Comparison of ENCODE assay signal across 1 mouse cellular context in the genomic region with DNA sequence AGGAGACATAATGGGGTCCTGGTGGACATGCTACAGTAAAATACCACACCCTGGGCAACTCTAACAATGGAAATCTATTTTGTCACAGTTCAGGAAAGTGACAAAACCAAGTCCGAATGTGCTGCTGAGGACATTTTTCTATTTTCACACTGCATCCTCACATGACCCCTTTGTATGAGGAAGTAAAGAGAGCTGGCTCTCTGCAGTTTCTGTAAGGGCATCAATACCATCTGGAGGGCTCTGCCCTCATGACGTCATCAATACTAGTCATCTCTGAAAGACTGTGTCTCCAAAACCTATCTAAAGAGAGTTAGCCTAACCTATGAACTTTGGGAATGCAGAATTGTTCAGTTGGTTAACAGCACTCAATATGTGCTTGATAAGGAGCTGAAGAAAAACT.
A peak's percentile ranks its signal among the peaks of the same experiment; 100 is the strongest.
TF ChIP-seq lines count a peak whose summit lies in the region.

No protein-coding gene starts in this region.

TF ChIP-seq in CH12.LX, 34 proteins besides CTCF, POLR2A, EP300 and RAD21 (continued from another document):
- TF ChIP-seq MXI1 (IDR thresholded peaks at IDR 0.05; ENCODE audit: low read depth, low read length) (no peak; the same call in 1 of the 2 replicates), BHLHE40 (IDR thresholded peaks at IDR 0.05; ENCODE audit: low read depth, low read length) (peak; percentile 87), NRF1 (IDR thresholded peaks at IDR 0.05; ENCODE audit: low read depth, low read length) (no peak), KAT2A (IDR thresholded peaks at IDR 0.05; ENCODE audit: insufficient replicate concordance, low read length) (0 out of 2 replicates have a peak, but pooled peaks have one; percentile 25), CHD2 (IDR thresholded peaks at IDR 0.05; ENCODE audit: low read length) (0 out of 2 replicates have a peak, but pooled peaks have one; percentile 29), CHD1 (IDR thresholded peaks at IDR 0.05; ENCODE audit: low read depth, low read length) (0 out of 2 replicates have a peak, but pooled peaks have one; percentile 46), ZNF384 (IDR thresholded peaks at IDR 0.05; ENCODE audit: low read depth, low read length) (no peak)
